Mouse (Mus musculus): ENCODE data around the gene Slc7a15.
A peak's percentile ranks its signal among the peaks of the same experiment; 100 is the strongest.
"Not testable (repeated sequence)": the region's sequence is repeated elsewhere in the genome, so short reads cannot be mapped to it uniquely, and the experiment has no call there.

Gene Slc7a15

GRCm38 (mm10) chr12:8562213-8562612, 36.7 kb downstream of the Slc7a15 start:
- DNase-seq (ENCODE audit: low spot score in 2 of 2) = not testable (repeated sequence)

DNA sequence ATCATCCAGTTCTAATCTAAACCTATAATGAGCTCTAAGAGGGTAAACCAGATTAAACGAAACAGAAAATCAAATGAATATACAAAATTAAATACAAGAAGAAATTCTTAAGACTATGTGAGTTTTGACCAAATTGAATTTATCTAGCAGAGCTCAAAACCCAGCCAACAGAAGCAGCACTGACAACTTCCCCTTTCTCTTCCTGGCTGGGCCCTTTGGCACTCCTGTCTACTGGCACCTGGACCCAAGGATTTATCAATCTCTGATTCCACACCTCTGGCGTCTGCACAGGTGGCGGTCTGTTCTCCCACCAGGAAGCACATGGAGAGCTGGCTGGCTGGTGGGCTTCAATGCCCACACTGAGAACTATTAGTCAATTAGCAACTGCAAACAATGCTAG, 39.0 kb downstream of the Slc7a15 start:
- DNase-seq (ENCODE audit: low spot score in 2 of 2) = not testable (repeated sequence)

DNA sequence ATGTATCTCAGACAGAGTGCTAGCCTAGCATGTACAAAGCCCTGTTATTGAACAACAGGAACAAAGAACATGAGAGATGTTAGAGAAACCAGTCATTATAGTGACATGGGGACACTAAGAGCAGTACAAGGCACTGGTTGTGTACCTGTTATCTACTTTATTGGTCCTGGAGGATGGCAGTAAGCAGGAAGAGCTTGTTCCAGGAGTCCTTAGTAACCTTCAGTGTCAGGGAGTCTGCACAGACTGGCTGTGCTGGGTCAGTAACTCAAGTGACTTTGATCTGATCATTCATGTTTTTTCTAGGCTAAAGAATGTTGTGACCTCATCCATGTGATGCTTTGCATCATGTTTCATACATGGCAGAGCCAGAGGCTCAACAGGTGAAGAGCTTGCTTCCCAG, 42.7 kb downstream of the Slc7a15 start:
- no peak for DNase-seq (ENCODE audit: low spot score in 2 of 2)

DNA sequence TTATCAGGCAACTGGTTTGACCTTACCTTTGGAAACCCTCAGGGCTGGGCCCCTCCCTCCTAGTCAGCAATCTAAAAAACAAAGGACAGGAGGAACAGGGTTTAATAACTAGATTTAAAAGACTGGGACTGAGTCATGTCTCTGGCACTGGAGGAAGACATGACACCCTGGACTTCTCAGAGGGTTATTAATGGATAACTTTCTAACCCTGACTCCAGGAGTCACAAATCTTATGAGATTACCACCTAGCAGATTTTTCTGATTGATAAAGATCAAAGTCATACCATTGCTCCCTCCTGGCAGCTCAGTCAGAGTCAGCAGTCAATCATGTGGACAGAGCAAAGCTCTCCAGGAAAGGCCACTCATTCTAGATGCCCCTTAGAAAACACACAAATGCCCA, 43.4 kb downstream of the Slc7a15 start:
- DNase-seq (ENCODE audit: low spot score in 2 of 2) = no peak

- DNase-seq (ENCODE audit: low spot score in 2 of 2) = peak; percentile 65 to 66
Measured at GRCm38 (mm10) chr12:8547357-8547756, 51.5 kb downstream of the Slc7a15 start.

GRCm38 (mm10) chr12:8546801-8547200, 52.1 kb downstream of the Slc7a15 start:
- no peak for DNase-seq (ENCODE audit: low spot score in 2 of 2)

DNA sequence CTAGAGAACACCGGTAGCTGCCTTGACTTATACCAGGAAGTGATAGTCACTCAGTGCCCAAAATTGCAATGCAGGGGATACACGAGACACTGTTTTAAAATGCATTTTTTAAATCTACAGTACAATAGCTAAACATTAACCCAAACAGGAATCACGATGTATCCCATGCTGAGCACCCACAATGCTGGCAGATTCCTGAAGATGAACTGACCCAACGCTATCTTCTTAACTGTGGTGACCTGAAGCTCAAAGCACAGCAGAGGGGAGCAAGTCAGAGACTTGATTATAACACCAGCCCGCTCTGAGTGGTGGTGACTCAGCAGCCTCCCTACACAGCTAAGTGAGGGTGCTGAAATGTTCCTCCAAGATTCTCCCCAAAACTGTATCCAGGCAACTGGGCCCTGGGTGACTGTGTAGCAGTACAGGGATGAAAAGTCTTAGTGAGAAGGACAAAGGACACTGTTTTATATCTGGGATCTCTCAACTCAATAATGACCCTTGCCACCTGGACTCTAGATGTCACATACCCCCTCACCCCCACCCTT, 53.7 kb downstream of the Slc7a15 start:
- DNase-seq (ENCODE audit: low spot score in 2 of 2) = peak in 1 of 2 experiments; percentile 34

DNA sequence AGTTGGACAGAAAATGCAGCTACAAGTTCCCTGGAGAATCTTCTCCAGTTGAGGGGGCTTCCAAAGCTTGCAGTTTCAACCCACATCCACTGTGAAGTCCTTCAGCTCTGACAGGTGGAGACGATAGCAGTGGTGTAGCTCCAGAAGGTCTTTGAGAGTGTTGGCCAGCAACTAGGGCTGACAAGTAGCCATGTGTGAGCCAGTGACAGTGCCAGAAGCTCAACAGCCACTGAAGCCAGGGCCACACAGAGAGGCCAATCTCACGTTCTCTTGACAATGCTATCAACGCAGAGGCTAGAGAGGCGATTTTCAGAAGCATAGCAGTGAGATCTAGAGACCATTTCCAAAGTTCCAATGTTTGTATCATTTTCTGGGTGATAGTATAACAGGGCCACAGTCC, 56.5 kb downstream of the Slc7a15 start:
- no peak for DNase-seq (ENCODE audit: low spot score in 2 of 2)

- DNase-seq (ENCODE audit: low spot score in 2 of 2) = no peak
Measured at GRCm38 (mm10) chr12:8539471-8539870, 59.4 kb downstream of the Slc7a15 start.

GRCm38 (mm10) chr12:8537291-8537690, 61.6 kb downstream of the Slc7a15 start:
- DNase-seq (ENCODE audit: low spot score in 2 of 2) = no peak

- DNase-seq (ENCODE audit: low spot score in 2 of 2) = no peak
Measured at GRCm38 (mm10) chr12:8536221-8536965, 62.5 kb downstream of the Slc7a15 start.

DNA sequence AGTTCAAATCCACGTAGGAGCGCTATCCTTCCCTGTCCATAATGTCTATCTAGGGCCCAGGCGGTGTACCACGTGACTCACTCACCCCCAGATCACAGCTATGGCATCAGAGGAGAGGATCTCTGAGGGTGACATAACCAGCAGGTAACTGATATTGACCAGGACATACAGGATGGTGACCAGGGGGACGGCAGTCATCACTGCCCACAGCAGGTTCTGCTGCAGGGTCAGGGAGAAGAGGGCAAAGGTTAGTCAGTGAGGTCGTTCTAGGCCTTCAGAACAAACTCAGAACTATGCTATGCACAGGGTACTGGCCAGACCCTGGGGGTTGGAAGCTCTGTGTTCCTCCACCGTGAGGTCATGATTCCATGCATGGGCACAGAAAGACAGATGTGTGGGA, 63.3 kb downstream of the Slc7a15 start:
- DNase-seq (ENCODE audit: low spot score in 2 of 2) = no peak

GRCm38 (mm10) chr12:8534915-8535314, 64.0 kb downstream of the Slc7a15 start:
- DNase-seq (ENCODE audit: low spot score in 2 of 2) = no peak

DNA sequence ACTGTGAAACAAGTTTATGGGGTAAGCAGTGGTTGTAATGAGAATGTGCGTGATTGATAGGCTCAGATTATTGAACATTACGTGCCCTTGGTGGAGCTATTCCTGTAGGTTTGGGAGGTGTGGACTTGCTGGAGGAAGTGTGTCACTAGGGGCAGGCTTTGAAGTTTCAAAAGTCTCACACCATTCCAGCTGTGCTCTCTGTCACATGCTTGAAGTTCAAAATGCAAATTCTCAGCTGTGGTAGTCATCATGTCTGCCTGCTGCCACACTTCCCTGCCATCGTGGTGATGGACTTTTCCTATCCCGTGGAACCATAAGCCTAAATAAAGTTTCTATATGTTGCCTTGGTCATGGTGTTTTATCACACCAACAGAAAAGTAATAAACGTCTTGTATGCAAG, 71.1 kb downstream of the Slc7a15 start:
- DNase-seq (ENCODE audit: low spot score in 2 of 2) = no peak

GRCm38 (mm10) chr12:8527175-8527574, 71.7 kb downstream of the Slc7a15 start:
- no peak for DNase-seq (ENCODE audit: low spot score in 2 of 2)

DNA sequence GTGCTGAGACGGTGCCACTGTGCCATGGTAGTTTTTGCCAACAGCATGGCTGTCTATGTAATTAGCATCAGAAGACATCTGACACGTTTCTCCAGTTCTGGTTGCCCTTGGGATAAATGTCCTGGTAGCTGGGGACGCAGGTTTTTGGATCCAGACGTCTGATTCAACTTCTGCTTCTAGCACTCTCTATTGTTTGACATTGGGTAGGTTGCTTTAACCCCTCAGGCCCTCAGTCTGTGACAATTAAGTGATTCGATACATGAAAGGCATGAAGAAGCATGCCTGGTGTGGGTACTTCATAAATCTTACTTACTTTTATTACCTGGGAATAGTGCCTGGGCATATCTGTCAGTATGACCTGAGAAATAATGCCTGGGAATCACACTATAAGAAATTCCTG, 74.8 kb downstream of the Slc7a15 start:
- DNase-seq (ENCODE audit: low spot score in 2 of 2) = no peak

GRCm38 (mm10) chr12:8522711-8523110, 76.2 kb downstream of the Slc7a15 start:
- no peak for DNase-seq (ENCODE audit: low spot score in 2 of 2)

DNA sequence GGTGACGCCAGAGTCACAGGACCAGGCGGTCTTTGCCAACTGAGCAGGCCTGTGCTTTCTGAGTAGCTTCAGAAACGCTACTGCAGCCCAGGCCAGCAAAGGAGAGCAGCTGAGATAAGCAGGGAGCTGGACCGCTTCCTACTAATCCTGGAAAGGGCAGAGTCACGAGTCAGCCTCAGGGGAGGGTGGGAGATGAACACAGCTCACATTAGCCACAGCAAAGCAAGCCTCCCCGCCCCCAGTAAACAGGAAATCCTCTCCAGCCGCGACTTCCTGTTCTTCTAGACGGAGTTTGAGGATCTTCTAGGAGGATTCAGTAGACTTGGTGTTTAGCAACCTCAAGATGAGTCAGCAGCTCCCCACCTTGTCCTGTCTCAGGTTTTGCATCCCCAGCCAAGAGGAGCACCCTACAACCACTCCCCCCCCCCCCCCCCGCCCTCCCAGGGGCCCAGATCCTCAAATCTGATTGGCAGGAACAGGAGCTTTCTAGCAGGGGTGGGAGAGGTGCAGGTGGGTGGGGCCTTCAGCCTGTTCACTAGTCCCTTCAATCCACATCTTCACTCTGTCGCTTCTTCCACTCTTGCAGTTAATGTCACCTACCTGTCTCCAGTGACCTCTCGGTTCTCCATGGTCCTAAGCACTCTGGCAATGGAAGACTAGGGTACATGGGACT, 77.4 kb downstream of the Slc7a15 start:
- peak; percentile 62 to 72 for DNase-seq (ENCODE audit: low spot score in 2 of 2)

DNA sequence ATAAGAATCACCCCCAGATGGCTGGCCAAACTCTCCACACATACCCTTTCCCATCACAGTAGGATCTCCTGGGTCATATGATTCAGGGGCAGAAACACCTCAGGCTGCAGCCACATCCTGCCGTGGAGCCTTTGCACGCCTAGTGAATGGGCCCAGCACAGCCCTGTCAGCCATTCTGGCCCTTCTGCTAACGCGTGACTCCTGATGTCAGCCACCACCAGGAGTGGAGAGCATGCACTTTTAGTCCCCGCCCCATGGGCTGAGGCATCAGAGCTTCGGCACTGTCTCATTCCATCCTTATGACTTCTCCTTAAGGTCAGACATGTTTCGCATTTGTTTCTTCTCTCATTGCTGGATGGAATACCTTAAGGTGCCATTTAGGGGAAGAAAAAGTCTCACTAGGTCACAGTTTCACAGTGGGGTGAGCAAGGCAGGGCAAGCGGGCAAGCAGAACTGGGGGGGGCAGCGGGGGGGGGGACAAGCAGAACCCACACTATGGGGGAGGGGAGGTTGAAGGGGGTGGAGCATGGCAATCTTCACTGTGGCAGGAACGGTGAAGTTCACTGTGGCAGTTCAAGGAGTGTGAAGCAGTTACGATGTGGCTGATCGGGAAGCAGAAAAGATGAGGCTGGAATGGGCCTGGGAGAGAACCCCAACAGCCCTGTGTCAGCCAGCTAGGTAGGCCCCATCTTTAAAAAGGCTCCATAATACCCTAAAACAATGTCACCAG, 79.3 kb downstream of the Slc7a15 start:
- DNase-seq (ENCODE audit: low spot score in 2 of 2) = peak; percentile 39 to 47

DNA sequence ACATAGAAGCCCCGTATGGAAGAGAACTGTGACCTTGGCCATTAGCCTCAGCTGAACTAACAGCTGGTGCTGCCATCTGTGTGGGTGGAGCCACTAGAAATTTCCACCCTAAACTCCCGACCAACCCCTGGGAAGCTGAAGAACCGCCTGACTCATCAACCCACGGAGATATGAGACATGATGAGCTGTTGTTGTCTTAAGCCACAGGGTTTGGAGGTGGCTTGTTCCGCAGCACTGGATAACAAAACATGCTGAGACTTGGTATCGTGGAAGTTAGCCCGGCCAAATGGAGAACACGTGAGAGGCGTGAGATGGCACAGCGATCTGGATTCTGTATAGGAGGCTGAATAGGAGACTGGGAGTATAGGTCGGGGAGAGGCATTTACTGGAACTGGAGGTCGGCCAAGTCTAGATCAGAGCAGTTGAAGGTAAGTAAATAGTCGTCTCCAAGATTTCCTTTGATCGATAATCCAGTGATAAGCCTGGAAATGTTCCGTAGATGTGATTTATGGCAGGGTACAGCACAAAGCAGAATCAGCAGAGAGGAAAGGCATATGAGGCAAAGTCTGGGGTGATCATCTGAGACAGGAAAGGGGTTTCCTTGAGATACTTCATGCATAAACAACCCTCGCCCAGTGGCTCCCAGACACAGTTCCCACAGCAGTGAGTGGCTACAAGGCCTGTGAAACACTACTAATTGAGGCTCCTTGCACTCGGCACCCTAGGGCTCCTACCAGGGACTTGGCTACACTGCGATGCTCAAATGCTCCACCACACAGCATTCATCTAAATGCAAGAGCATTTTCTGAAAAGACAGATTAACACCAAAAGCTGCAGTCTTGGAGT, 87.6 kb downstream of the Slc7a15 start:
- DNase-seq (ENCODE audit: low spot score in 2 of 2) = no peak

- DNase-seq (ENCODE audit: low spot score in 2 of 2) = no peak
Measured at GRCm38 (mm10) chr12:8510317-8510988, 88.4 kb downstream of the Slc7a15 start.
